Mouse (Mus musculus) embryonic facial prominence, embryonic 14.5 days (tissue): ENCODE data around the gene Dstn. TPM values are rescaled to one million over a fixed set of nuclear protein-coding genes. Genes with fewer than 3 reads are reported as not detected.

Experiments
- ATAC-seq: fragments of 200-750 bp; cut with Nextera tagmentation; 2 replicates; pipeline ENCODE4 v1.8.0; 2017; ENCODE audit warnings: low read depth, moderate number of reproducible peaks, moderate TSS enrichment
- DNase-seq: peaks from one replicate; pipeline ENCODE4 v3.0.0-alpha.2; 2015; ENCODE audit warnings: low spot score
- H3K27ac ChIP-seq: fragments of 300-500 bp; sonication (generic); replicated peaks from 2 replicates; pipeline ENCODE4 v1.5.1; 2014; ENCODE audit warnings: low read depth, mild to moderate bottlenecking, low read length, moderate library complexity
- H3K27me3 ChIP-seq: fragments of 300-500 bp; sonication (generic); replicated peaks from 2 replicates; pipeline ENCODE4 v1.6.1; 2014; ENCODE audit warnings: low read length; ENCODE audit not compliant: control insufficient read depth, insufficient read depth
- H3K36me3 ChIP-seq: fragments of 300-500 bp; sonication (generic); 2 replicates; pipeline ENCODE4 v1.6.1; 2014; ENCODE audit warnings: low read length, mixed read lengths; ENCODE audit not compliant: control insufficient read depth, insufficient read depth
- H3K4me1 ChIP-seq: fragments of 300-500 bp; sonication (generic); 2 replicates; pipeline ENCODE4 v1.6.1; 2014; ENCODE audit warnings: antibody characterized with exemption, low read length; ENCODE audit not compliant: control insufficient read depth, insufficient read depth
- H3K4me2 ChIP-seq: fragments of 300-500 bp; sonication (generic); 2 replicates; pipeline ENCODE4 v1.6.1; 2014; ENCODE audit warnings: low read depth, mild to moderate bottlenecking, low read length, moderate library complexity, mixed read lengths
- H3K4me3 ChIP-seq: fragments of 300-500 bp; sonication (generic); 2 replicates; pipeline ENCODE4 v1.5.1; 2014; ENCODE audit warnings: low read depth, mild to moderate bottlenecking, low read length
- H3K9ac ChIP-seq: fragments of 300-500 bp; sonication (generic); 2 replicates; pipeline ENCODE4 v1.6.1; 2014; ENCODE audit warnings: low read depth, mild to moderate bottlenecking, low read length, moderate library complexity, mixed read lengths
- H3K9me3 ChIP-seq: fragments of 300-500 bp; sonication (generic); 2 replicates; pipeline ENCODE4 v1.6.1; 2016; ENCODE audit warnings: low read length; ENCODE audit not compliant: control insufficient read depth
- WGBS: fragments of 180-500 bp; shearing (Covaris S2); extraction: QIAGEN DNeasy Blood & Tissue Kit; methylation state at CpG from one replicate; pipeline ENCODE4 v1.1.7; 2014; 5-methylcytosine and 5-hydroxymethylcytosine counted together
- polyA plus RNA-seq: library from polyadenylated mRNA; unstranded; fragments of >200 nt; fragmentation: Nextera tagmentation; extraction: Ambion mirVana; gene quantifications from 2 replicates; pipeline ENCODE4 v1.2.1, GENCODE M21; 2014

Dstn gene
- 389 and 391 TPM in 2 replicates for polyA plus RNA-seq

DNA sequence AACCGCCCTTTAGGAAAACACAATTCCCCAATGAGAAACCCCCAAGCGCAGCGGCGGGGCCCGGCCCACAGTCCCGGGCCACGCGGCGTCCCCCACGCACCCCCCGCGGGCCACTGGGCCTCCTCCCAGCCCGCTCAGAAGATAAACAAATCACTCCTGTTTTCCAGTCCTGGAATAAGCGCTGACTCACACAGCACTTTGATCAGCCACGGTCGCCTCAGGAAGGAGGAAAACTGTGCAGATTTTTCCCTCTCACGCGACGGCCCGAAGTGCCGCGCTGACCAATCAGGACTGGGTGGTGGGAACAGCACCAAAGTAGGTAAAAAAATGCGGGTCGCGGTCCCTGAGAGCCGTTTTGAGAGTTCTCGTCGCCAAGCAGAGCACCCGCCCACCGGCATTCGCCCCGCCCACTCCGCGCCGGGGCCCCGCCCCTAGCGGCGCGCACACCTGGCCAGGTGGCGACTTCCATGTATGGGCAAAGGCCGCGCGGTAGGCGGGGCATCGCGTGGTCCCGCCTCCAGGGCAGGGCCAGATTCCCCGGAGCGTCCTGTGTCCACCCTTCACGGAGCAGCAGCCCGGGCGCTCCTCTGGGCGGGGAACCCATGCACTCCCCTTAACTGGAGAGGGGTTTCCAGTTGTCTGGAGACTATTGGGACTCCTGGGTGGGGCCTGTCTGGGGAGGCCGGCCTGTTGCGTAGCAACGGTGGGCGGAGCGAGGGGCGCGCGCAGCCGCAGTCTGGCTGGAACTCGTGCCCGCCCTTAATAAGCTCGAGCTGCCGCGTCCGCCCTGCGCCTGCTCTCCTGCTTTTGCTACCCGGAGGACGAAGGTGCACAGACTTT lies at the start of gene Dstn:
TSS of gene Dstn (plus strand) at position 561 of the 840 bp plus-strand sequence.
- H3K4me1 ChIP-seq = peaks cover 18% of the 10 kb centered on the region
- H3K4me3 ChIP-seq = peak within 1 kb of the TSS; percentile 81
- no peaks in the 10 kb centered on the region for H3K9me3 ChIP-seq
- no peaks in the 10 kb centered on the region for H3K36me3 ChIP-seq
- DNase-seq = peak; percentile 97
- WGBS = under 1% methylated on average over 58 of the region's 71 CpGs
- peak within 1 kb of the TSS; percentile 98 for H3K27ac ChIP-seq
- H3K4me2 ChIP-seq = peak within 1 kb of the TSS; percentile 59
- H3K9ac ChIP-seq = peak within 1 kb of the TSS; percentile 87
- peak; percentile 98 for ATAC-seq
- no peaks in the 10 kb centered on the region for H3K27me3 ChIP-seq

- ATAC-seq = peak; percentile 70
- WGBS = 3% methylated on average over 6 of the region's 6 CpGs
These were observed 47.8 kb upstream of the Dstn start for GRCm38 (mm10) chr2:143867326-143867725.

DNA sequence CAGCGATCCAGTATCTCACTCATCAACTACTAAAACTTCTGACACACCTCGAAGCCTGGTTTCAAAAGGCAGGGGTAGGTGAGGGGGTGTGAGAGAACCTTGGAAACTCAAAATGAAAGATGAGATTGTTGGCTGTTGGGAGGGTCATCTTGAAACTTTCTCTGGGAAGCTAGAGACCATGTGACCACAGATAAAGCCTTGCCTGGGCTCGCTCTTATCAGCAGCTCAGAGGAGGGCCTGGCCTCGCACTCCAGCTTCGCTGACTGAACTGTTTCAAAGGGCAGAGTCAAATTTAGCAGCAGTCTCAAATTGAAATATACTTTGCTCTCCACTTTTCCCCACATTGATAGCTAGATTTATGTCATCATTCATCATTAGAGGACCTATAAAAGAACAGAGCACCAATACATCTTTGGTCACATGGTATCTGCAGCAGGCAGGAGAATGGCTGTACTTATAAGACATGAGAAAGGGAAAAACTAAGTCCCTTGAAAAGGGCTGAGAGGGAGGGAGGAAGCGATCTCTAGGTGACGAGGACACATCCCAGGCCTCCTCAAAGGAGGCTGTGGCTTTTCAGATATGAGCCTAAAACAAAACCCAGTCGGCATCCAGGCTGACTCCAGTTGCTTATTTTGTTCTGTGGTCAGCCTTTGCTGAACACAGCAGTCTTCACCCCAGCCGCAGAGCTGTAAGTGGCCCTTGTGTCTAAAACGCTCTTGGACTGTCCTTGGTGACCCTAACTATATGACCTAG lies 44.0 kb upstream of the Dstn start:
- no peaks in the 10 kb centered on the region for H3K27me3 ChIP-seq
- no peaks in the 10 kb centered on the region for H3K36me3 ChIP-seq
- H3K9ac ChIP-seq = no peak overlapping the region
- 0 out of 2 replicates have a peak, but pooled peaks cover 4% of the 10 kb centered on the region for H3K4me1 ChIP-seq
- DNase-seq (peak; percentile 24), ATAC-seq (no peak)
- WGBS = 62% methylated on average over 10 of the region's 10 CpGs
- no peak overlapping the region for H3K4me2 ChIP-seq
- H3K4me3 ChIP-seq = no peak overlapping the region
- no peaks in the 10 kb centered on the region for H3K9me3 ChIP-seq
- H3K27ac ChIP-seq = no peak overlapping the region

More at GRCm38 (mm10) chr2:143867326-143867725, 47.8 kb upstream of the Dstn start:
- DNase-seq = peak; percentile 92
- Histone ChIP-seq H3K9ac (no peak overlapping the region), H3K4me2 (no peak overlapping the region), H3K27ac (no peak overlapping the region), H3K9me3 (no peaks in the 10 kb centered on the region), H3K4me1 (peaks cover 9% of the 10 kb centered on the region; the same call in 1 of the 2 replicates), H3K36me3 (no peaks in the 10 kb centered on the region), H3K4me3 (no peak overlapping the region), H3K27me3 (no peaks in the 10 kb centered on the region)

- H3K36me3 ChIP-seq = no peaks in the 10 kb centered on the region
- no peak for ATAC-seq
- H3K9ac ChIP-seq = no peak overlapping the region
- H3K4me2 ChIP-seq = no peak overlapping the region
- DNase-seq = no peak
- no peak overlapping the region for H3K27ac ChIP-seq
- WGBS = 48% methylated on average over 1 of the region's 1 CpGs
- no peaks in the 10 kb centered on the region for H3K4me1 ChIP-seq
- no peak overlapping the region for H3K4me3 ChIP-seq
- H3K27me3 ChIP-seq = no peaks in the 10 kb centered on the region
- no peaks in the 10 kb centered on the region for H3K9me3 ChIP-seq
These were observed 39.1 kb upstream of the Dstn start for GRCm38 (mm10) chr2:143876026-143876425.

- Histone ChIP-seq H3K36me3 (no peaks in the 10 kb centered on the region), H3K4me1 (no peaks in the 10 kb centered on the region), H3K27ac (no peak overlapping the region), H3K4me3 (no peak overlapping the region), H3K9ac (no peak overlapping the region), H3K4me2 (no peak overlapping the region), H3K9me3 (no peaks in the 10 kb centered on the region), H3K27me3 (no peaks in the 10 kb centered on the region)
- 64% methylated on average over 4 of the region's 4 CpGs for WGBS
- DNase-seq (peak; percentile 32), ATAC-seq (no peak)
These were observed 38.0 kb upstream of the Dstn start for GRCm38 (mm10) chr2:143876929-143877632.

- WGBS = 81% methylated on average over 6 of the region's 6 CpGs
- no peak overlapping the region for H3K27ac ChIP-seq
- DNase-seq (no peak), ATAC-seq (no peak)
- no peaks in the 10 kb centered on the region for H3K27me3 ChIP-seq
- no peaks in the 10 kb centered on the region for H3K9me3 ChIP-seq
- no peaks in the 10 kb centered on the region for H3K4me1 ChIP-seq
- no peak overlapping the region for H3K9ac ChIP-seq
- H3K4me2 ChIP-seq = no peak overlapping the region
- H3K4me3 ChIP-seq = no peak overlapping the region
- H3K36me3 ChIP-seq = no peaks in the 10 kb centered on the region
These were observed 35.8 kb upstream of the Dstn start for GRCm38 (mm10) chr2:143879311-143879710.

GRCm38 (mm10) chr2:143882002-143882401 lies 33.1 kb upstream of the Dstn start:
- ATAC-seq (no peak), DNase-seq (no peak)
- H3K27ac ChIP-seq = no peak overlapping the region
- no peak overlapping the region for H3K4me3 ChIP-seq
- no peaks in the 10 kb centered on the region for H3K4me1 ChIP-seq
- no peak overlapping the region for H3K9ac ChIP-seq
- H3K9me3 ChIP-seq = no peaks in the 10 kb centered on the region
- no peaks in the 10 kb centered on the region for H3K27me3 ChIP-seq
- H3K4me2 ChIP-seq = no peak overlapping the region
- H3K36me3 ChIP-seq = no peaks in the 10 kb centered on the region
- 87% methylated on average over 4 of the region's 4 CpGs for WGBS

DNA sequence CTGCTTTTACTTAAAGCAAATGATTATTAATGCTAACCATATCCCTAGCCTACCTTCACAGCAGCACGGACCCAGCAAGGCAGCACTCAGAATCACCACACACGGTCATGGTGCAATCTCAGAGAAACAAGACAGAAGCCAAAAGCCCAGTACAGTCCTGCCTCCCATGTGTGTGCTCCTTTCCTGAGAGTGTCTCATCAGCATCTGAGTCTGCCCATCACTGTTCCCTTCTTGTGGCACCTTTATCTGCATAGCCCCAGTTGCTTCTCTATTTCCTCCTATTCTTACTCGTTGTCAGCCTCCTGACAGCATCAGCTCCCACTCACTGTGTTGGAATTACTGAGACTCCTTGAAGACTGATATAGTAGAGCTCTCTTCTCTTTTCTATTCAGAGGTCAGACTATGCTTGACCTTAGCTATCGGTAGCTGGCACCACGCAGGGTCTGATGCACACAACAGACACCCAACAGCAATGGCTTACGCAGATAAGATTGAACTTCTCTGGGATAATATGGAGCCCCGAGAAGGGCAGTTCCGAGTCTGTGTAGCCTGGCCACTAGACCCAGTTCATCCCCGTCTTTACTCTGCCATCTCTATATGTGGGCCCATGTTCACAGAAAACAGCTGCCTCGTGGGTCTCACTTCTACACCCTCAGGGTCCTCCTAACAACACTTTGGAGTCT lies 32.4 kb upstream of the Dstn start:
- ATAC-seq (no peak), DNase-seq (no peak)
- H3K4me3 ChIP-seq = no peak overlapping the region
- H3K36me3 ChIP-seq = no peaks in the 10 kb centered on the region
- H3K4me2 ChIP-seq = no peak overlapping the region
- no peaks in the 10 kb centered on the region for H3K4me1 ChIP-seq
- 73% methylated on average over 10 of the region's 10 CpGs for WGBS
- H3K9ac ChIP-seq = no peak overlapping the region
- H3K27me3 ChIP-seq = no peaks in the 10 kb centered on the region
- no peak overlapping the region for H3K27ac ChIP-seq
- no peaks in the 10 kb centered on the region for H3K9me3 ChIP-seq
